14 mouse cellular contexts compared by ENCODE assay signal in genomic region chr12:108865007-108865494, GRCm38 (mm10). TPM values are rescaled to one million over a fixed set of nuclear protein-coding genes. Genes with fewer than 3 reads are reported as not detected.
DNase-seq lines count a peak whose midpoint lies in the region; ATAC-seq and TF ChIP-seq lines count a peak whose summit lies in the region.
"Had no signal": no experiment of that assay in that cellular context is flagged by ENCODE, and none has a peak within 500 bp of the region (broad histone marks: within the 10 kb centered on the region; RNA-seq: fewer than 3 reads in every experiment).

No protein-coding gene starts in this region.

- no peak for TF ChIP-seq CTCF in spleen, adult 2 months (IDR thresholded peaks at IDR 0.05; ENCODE audit: extremely low read depth, insufficient read depth, insufficient read length, insufficient replicate concordance)

- peak overlapping the region; percentile 24; the same call in 1 of the 2 replicates for H3K27ac ChIP-seq in heart, embryonic 12.5 days (ENCODE audit: poor library complexity, severe bottlenecking)
- peak overlapping the region; percentile 75 for H3K27ac ChIP-seq in spleen, adult 2 months (ENCODE audit: insufficient read depth, low read length)
- no peak overlapping the region for H3K27ac ChIP-seq in midbrain, embryonic 16.5 days (ENCODE audit: low read length)
- H3K27ac ChIP-seq: macrophage; neural tube, embryonic 12.5 days had no signal

- H3K9ac ChIP-seq in heart, embryonic 12.5 days = no peak overlapping the region
- H3K9ac ChIP-seq in midbrain, embryonic 16.5 days (ENCODE audit: low read depth, low read length) = no peak overlapping the region
- H3K9ac ChIP-seq: neural tube, embryonic 12.5 days had no signal

- no peaks in the 10 kb centered on the region; the same call in 1 of the 2 replicates for H3K4me1 ChIP-seq in heart, embryonic 12.5 days (replicated peaks)
- H3K4me1 ChIP-seq in spleen, adult 2 months (ENCODE audit: control insufficient read depth, insufficient read depth, insufficient read length) = no peaks in the 10 kb centered on the region
- no peaks in the 10 kb centered on the region for H3K4me1 ChIP-seq in midbrain, embryonic 16.5 days (ENCODE audit: control insufficient read depth, insufficient read depth, low read length)
- H3K4me1 ChIP-seq: neural tube, embryonic 12.5 days had no signal

- no peak overlapping the region for H3K4me2 ChIP-seq in heart, embryonic 12.5 days
- no peak overlapping the region for H3K4me2 ChIP-seq in midbrain, embryonic 16.5 days (ENCODE audit: low read length)
- H3K4me2 ChIP-seq: neural tube, embryonic 12.5 days had no signal

- no peak overlapping the region for H3K4me3 ChIP-seq in heart, embryonic 12.5 days
- no peak overlapping the region for H3K4me3 ChIP-seq in spleen, adult 2 months (ENCODE audit: extremely low read depth, insufficient read depth, insufficient read length)
- no peak overlapping the region for H3K4me3 ChIP-seq in midbrain, embryonic 16.5 days (ENCODE audit: low read depth, low read length)
- H3K4me3 ChIP-seq: neural tube, embryonic 12.5 days had no signal

- no peaks in the 10 kb centered on the region for H3K27me3 ChIP-seq in heart, embryonic 12.5 days (replicated peaks)
- no peaks in the 10 kb centered on the region for H3K27me3 ChIP-seq in spleen, adult 2 months (ENCODE audit: control insufficient read depth, insufficient read depth, low read length)
- no peaks in the 10 kb centered on the region for H3K27me3 ChIP-seq in midbrain, embryonic 16.5 days (ENCODE audit: control insufficient read depth, insufficient read depth, low read depth, low read length)
- H3K27me3 ChIP-seq: neural tube, embryonic 12.5 days had no signal

- H3K9me3 ChIP-seq in heart, embryonic 12.5 days (replicated peaks) = peaks cover 4% of the 10 kb centered on the region; the same call in 1 of the 2 replicates
- no peaks in the 10 kb centered on the region for H3K9me3 ChIP-seq in midbrain, embryonic 16.5 days (replicated peaks; ENCODE audit: control insufficient read depth, low read length, poor library complexity, severe bottlenecking)
- H3K9me3 ChIP-seq: neural tube, embryonic 12.5 days had no signal

- no peak for TF ChIP-seq POLR2A in spleen, adult 2 months (IDR thresholded peaks at IDR 0.05; ENCODE audit: low read depth, low read length)

- DNase-seq in heart, postnatal 36 days = no peak
- no peak for DNase-seq in spleen, adult 2 months (ENCODE audit: low read depth in 1 of 2, low spot score in 2 of 2)
- no peak for DNase-seq in spleen, postnatal 36 days (ENCODE audit: low spot score in 2 of 2)
- peak; percentile 85 for DNase-seq in lung, postnatal 25 days (ENCODE audit: low spot score)
- DNase-seq in MN1 (ENCODE audit: low spot score) = no peak
- DNase-seq: cerebellum, adult 8-10 months; midbrain, embryonic 14.5 days; thymus, postnatal 14 days had no signal

- ATAC-seq in heart, embryonic 12.5 days (ENCODE audit: insufficient number of reproducible peaks, low FRiP score) = no peak; the same call in 1 of the 2 replicates
- no peak for ATAC-seq in midbrain, embryonic 16.5 days
- ATAC-seq: activated CD4-positive, CD25-positive, alpha-beta regulatory T cell, adult 4 months had no signal

- peaks cover 96% of the 10 kb centered on the region for H3K36me3 ChIP-seq in heart, embryonic 12.5 days
- peaks cover 39% of the 10 kb centered on the region for H3K36me3 ChIP-seq in spleen, adult 2 months (ENCODE audit: control insufficient read depth, insufficient read depth, low read length)
- peaks cover 64% of the 10 kb centered on the region for H3K36me3 ChIP-seq in midbrain, embryonic 16.5 days (ENCODE audit: control insufficient read depth, insufficient read depth, low read length)

- WGBS in heart, embryonic 12.5 days = 79% methylated on average over 6 of the region's 6 CpGs
- 89% methylated on average over 6 of the region's 6 CpGs for WGBS in spleen, adult 2 months
- 90% methylated on average over 6 of the region's 6 CpGs for WGBS in midbrain, embryonic 16.5 days

- intact Hi-C loops in heart, postnatal 36 days (cut with DNase I) = no loop called here

RNA-seq across cellular contexts. Expression of gene Wdr25, which starts 28.4 kb away (rescaled TPM):
- 5.6 and 5.8 TPM in 2 replicates for polyA plus RNA-seq in heart, embryonic 12.5 days (2016; fragmentation: Nextera tagmentation; extraction: Ambion mirVana)
- total RNA-seq in heart, postnatal 36 days (2021) = 1 to 10 TPM; 3.8 to 4.3 TPM
- polyA plus RNA-seq in spleen, adult 2 months (2012; rRNA removed) = 6.4 and 9.5 TPM in 2 replicates
- polyA plus RNA-seq in midbrain, embryonic 16.5 days (2015; fragmentation: Nextera tagmentation; extraction: Ambion mirVana) = 4.9 and 6.3 TPM in 2 replicates

RNA-seq across cellular contexts. Expression of gene Wars, which starts 28.9 kb away (rescaled TPM):
- 70.0 and 71.5 TPM in 2 replicates for polyA plus RNA-seq in heart, embryonic 12.5 days (2016; fragmentation: Nextera tagmentation; extraction: Ambion mirVana)
- total RNA-seq in heart, postnatal 36 days (2021) = 10 to 100 TPM; 32.5 to 40.6 TPM
- polyA plus RNA-seq in spleen, adult 2 months (2012; rRNA removed) = 45.5 and 60.3 TPM in 2 replicates
- 105 and 109 TPM in 2 replicates for polyA plus RNA-seq in midbrain, embryonic 16.5 days (2015; fragmentation: Nextera tagmentation; extraction: Ambion mirVana)

RNA-seq across cellular contexts. Expression of gene Slc25a47, which starts 29.2 kb away (rescaled TPM):
- polyA plus RNA-seq in heart, embryonic 12.5 days (2016; fragmentation: Nextera tagmentation; extraction: Ambion mirVana) = 5.2 and 5.4 TPM in 2 replicates
- 1 to 10 TPM; 6.5 to 6.9 TPM for total RNA-seq in heart, postnatal 36 days (2021)
- polyA plus RNA-seq in spleen, adult 2 months (2012; rRNA removed) = 3.2 and 5.2 TPM in 2 replicates
- polyA plus RNA-seq in midbrain, embryonic 16.5 days (2015; fragmentation: Nextera tagmentation; extraction: Ambion mirVana) = 6.4 and 8.2 TPM in 2 replicates

RNA-seq across cellular contexts. Expression of gene Slc25a29, which starts 29.4 kb away (rescaled TPM):
- polyA plus RNA-seq in heart, embryonic 12.5 days (2016; fragmentation: Nextera tagmentation; extraction: Ambion mirVana) = 3.0 and 3.3 TPM in 2 replicates
- total RNA-seq in heart, postnatal 36 days (2021) = 10 to 100 TPM in 1 of 2 experiments, 1 to 10 TPM in 1; 8.5 to 10.7 TPM
- polyA plus RNA-seq in spleen, adult 2 months (2012; rRNA removed) = 5.9 and 9.6 TPM in 2 replicates
- polyA plus RNA-seq in midbrain, embryonic 16.5 days (2015; fragmentation: Nextera tagmentation; extraction: Ambion mirVana) = 19.0 and 19.8 TPM in 2 replicates
- total RNA-seq: hematopoietic stem cell, adult 5-6 weeks had no signal
